Mouse (Mus musculus): ENCODE measurements around the gene Fam206a.

- TF ChIP-seq CTCF (IDR thresholded peaks at IDR 0.05; ENCODE audit: low read depth, low read length) (no peak), POLR2A (IDR thresholded peaks at IDR 0.05; ENCODE audit: borderline replicate concordance, low read depth, low read length) (no peak)
These were observed at the start of gene Fam206a, which contains the start of gene Elp1 for GRCm38 (mm10) chr4:56801907-56802668.

Measured in bone marrow macrophage, adult 2 months (primary cell).